Mouse (Mus musculus) testis, adult 2 months (tissue): ENCODE results near the gene Nkd2.

Experiments
- CTCF ChIP-seq: fragments of 200-500 bp; IDR thresholded peaks from 2 replicates; pipeline ENCODE4 v1.5.1; 2012; ENCODE audit warnings: low read depth, mild to moderate bottlenecking, inconsistent platforms, low read length, moderate library complexity; ENCODE audit not compliant: control insufficient read depth, insufficient read depth, insufficient replicate concordance
- POLR2A ChIP-seq: fragments of 200-500 bp; IDR thresholded peaks from 2 replicates; pipeline ENCODE4 v1.6.1; 2012; ENCODE audit warnings: low read depth, mild to moderate bottlenecking, inconsistent platforms, low read length, moderate library complexity; ENCODE audit not compliant: control insufficient read depth

- no peak for TF ChIP-seq CTCF
- no peak for TF ChIP-seq POLR2A
Measured at GRCm38 (mm10) chr13:73799110-73799509, 48.3 kb downstream of the Nkd2 start.
